Mouse (Mus musculus): ENCODE data around the gene Manba. TPM values are rescaled to one million over a fixed set of nuclear protein-coding genes. Genes with fewer than 3 reads are reported as not detected.

The Manba gene
- total and polyA plus RNA-seq, 3 experiments = 30.9 to 35.2 (median 31.5) TPM

DNA sequence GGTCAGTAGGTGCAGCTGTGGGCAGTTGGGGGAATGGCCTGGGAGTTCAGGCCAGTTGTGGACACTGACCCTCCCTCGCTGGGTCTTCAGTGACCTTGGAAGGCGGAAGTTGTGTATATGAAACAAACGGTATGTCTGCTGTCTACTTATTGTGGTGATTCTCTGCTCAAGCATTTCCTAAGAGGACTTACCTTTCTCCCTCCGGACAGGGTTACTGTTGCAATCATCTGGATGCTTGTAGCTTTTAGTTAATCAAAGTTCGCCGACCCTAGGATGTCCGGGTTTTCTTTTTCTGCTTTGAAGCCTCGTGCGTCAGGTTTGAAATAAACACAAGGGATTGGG, 460 bp downstream of the Manba start (continued):
- no peak for TF ChIP-seq UBTF (IDR thresholded peaks at IDR 0.05; ENCODE audit: low read depth, low read length)
- no peak for TF ChIP-seq E2F4 (IDR thresholded peaks at IDR 0.05; ENCODE audit: insufficient replicate concordance, low read depth, low read length)
- no peak for TF ChIP-seq ZC3H11A (IDR thresholded peaks at IDR 0.05; ENCODE audit: low read depth, low read length)
- peak; percentile 34; the same call in 1 of the 2 replicates for TF ChIP-seq MAZ (IDR thresholded peaks at IDR 0.05; ENCODE audit: low read depth, low read length)
- peak; percentile 54; the same call in 1 of the 2 replicates for TF ChIP-seq MEF2A (IDR thresholded peaks at IDR 0.05; ENCODE audit: borderline replicate concordance, low read depth, low read length)

DNA sequence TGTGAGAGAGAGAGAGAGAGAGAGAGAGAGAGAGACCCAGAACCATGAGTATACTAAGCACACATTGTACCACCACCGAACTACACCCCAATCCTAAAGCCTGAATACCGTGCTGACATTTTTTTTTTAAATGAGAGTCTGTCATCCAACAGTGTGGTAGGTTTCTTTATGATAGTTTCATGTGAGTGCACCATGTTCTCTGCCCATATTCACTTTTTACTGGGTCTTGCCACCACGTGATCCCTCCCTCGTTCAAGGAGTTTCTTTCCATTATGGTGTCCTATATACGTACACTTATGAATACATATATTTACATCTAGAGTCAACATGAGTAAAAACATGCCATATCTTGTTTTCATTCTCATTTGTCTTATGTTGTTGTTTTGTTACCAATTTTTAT, 940 bp downstream of the Manba start:
- no peaks in the 10 kb centered on the region for H3K27me3 ChIP-seq (replicated peaks)
- H3K4me2 ChIP-seq (ENCODE audit: insufficient read depth, low read depth, poor library complexity, severe bottlenecking) = peak overlapping the region; percentile 72
- H3K9me3 ChIP-seq (replicated peaks; ENCODE audit: low read length) = peaks cover 8% of the 10 kb centered on the region
- no peak for TF ChIP-seq CHD2 (IDR thresholded peaks at IDR 0.05; ENCODE audit: low read length)
- TF ChIP-seq IRF4 (IDR thresholded peaks at IDR 0.05; ENCODE audit: low read depth, low read length) = no peak
- TF ChIP-seq POLR2A (IDR thresholded peaks at IDR 0.05; ENCODE audit: low read depth, low read length) = no peak
- TF ChIP-seq TCF12 (IDR thresholded peaks at IDR 0.05; ENCODE audit: low read depth, low read length) = no peak
- no peak; the same call in 1 of the 2 replicates for TF ChIP-seq NELFE (IDR thresholded peaks at IDR 0.05; ENCODE audit: low read depth, low read length)
- TF ChIP-seq MAX (IDR thresholded peaks at IDR 0.05; ENCODE audit: low read length) = no peak
- TF ChIP-seq ZMIZ1 (IDR thresholded peaks at IDR 0.05; ENCODE audit: low read depth, low read length) = no peak
- TF ChIP-seq MEF2A (IDR thresholded peaks at IDR 0.05; ENCODE audit: borderline replicate concordance, low read depth, low read length) = no peak; the same call in 1 of the 2 replicates
- no peak for TF ChIP-seq JUN (IDR thresholded peaks at IDR 0.05; ENCODE audit: insufficient read depth, low read depth, low read length)
- no peak for TF ChIP-seq KAT2A (IDR thresholded peaks at IDR 0.05; ENCODE audit: insufficient replicate concordance, low read length)
- 0 out of 2 replicates have a peak, but pooled peaks have one; percentile 3 for TF ChIP-seq MXI1 (IDR thresholded peaks at IDR 0.05; ENCODE audit: low read depth, low read length)
- peak; percentile 80 for TF ChIP-seq USF2 (conservative IDR thresholded peaks at IDR 0.05; ENCODE audit: low read depth, low read length)
- peak; percentile 79 for TF ChIP-seq USF1 (IDR thresholded peaks at IDR 0.05; ENCODE audit: low read depth, low read length)
- no peak for TF ChIP-seq TBP (conservative IDR thresholded peaks at IDR 0.05; ENCODE audit: low read depth, low read length)
- TF ChIP-seq PAX5 (IDR thresholded peaks at IDR 0.05; ENCODE audit: low read length) = no peak
- TF ChIP-seq MYC (IDR thresholded peaks at IDR 0.05; ENCODE audit: low read depth, low read length) = peak; percentile 19; the same call in 1 of the 2 replicates
- no peak for TF ChIP-seq HCFC1 (IDR thresholded peaks at IDR 0.05; ENCODE audit: low read depth, low read length)
- TF ChIP-seq ZC3H11A (IDR thresholded peaks at IDR 0.05; ENCODE audit: low read depth, low read length) = no peak
- TF ChIP-seq SIN3A (IDR thresholded peaks at IDR 0.05; ENCODE audit: low read length) = peak; percentile 14; the same call in 1 of the 2 replicates
- TF ChIP-seq POLR2AphosphoS2 (IDR thresholded peaks at IDR 0.05; ENCODE audit: low read depth, low read length) = no peak
- TF ChIP-seq RCOR1 (conservative IDR thresholded peaks at IDR 0.05; ENCODE audit: low read depth, low read length) = no peak
- H3K4me1 ChIP-seq (ENCODE audit: control insufficient read depth in 1 of 2, insufficient read depth in 2 of 2) = peaks cover 6 to 36% of the 10 kb centered on the region in 2 experiments
- H3K36me3 ChIP-seq (replicated peaks in 1 of 2; ENCODE audit: control insufficient read depth in 1 of 2, insufficient read depth in 1 of 2, low read length in 1 of 2) = peaks cover 0 to 55% of the 10 kb centered on the region in 2 experiments
- in situ Hi-C loops (cut with MboI; ENCODE audit: low pct_ligation_motif_present, low pct_unique_long_range_greater_than_20kb, low sequenced_read_pairs) = no loop called here
- H3K79me2 ChIP-seq (replicated peaks; ENCODE audit: control insufficient read depth, extremely low read depth, insufficient read depth, poor library complexity, severe bottlenecking) = peaks cover 8% of the 10 kb centered on the region
- H3K27ac ChIP-seq (ENCODE audit: insufficient read depth, low read depth) = no peak overlapping the region
- no peak for DNase-seq (ENCODE audit: extremely low read depth)
- peak overlapping the region; percentile 47 for H3K9ac ChIP-seq (ENCODE audit: insufficient read depth, low read depth)
- dilution Hi-C loops (cut with MboI; ENCODE audit: extremely low pct_ligation_motif_present, extremely low pct_unique_long_range_greater_than_20kb, low sequenced_read_pairs) = no loop called here
- peak overlapping the region; percentile 65 to 89 (median 74) for H3K4me3 ChIP-seq (replicated peaks in 1 of 3; ENCODE audit: low read depth in 2 of 3, low read length in 2 of 3, poor library complexity in 1 of 3)

All from CH12.LX (cell line).